Mouse (Mus musculus): ENCODE measurements at regions not wholly inside any gene's neighbourhood (a gene's known extent, or its start where the extent isn't known, plus 50 kb on each side); places are given as distances from the start of the nearest gene placed in this dataset.
A peak's percentile ranks its signal among the peaks of the same experiment; 100 is the strongest.

DNA sequence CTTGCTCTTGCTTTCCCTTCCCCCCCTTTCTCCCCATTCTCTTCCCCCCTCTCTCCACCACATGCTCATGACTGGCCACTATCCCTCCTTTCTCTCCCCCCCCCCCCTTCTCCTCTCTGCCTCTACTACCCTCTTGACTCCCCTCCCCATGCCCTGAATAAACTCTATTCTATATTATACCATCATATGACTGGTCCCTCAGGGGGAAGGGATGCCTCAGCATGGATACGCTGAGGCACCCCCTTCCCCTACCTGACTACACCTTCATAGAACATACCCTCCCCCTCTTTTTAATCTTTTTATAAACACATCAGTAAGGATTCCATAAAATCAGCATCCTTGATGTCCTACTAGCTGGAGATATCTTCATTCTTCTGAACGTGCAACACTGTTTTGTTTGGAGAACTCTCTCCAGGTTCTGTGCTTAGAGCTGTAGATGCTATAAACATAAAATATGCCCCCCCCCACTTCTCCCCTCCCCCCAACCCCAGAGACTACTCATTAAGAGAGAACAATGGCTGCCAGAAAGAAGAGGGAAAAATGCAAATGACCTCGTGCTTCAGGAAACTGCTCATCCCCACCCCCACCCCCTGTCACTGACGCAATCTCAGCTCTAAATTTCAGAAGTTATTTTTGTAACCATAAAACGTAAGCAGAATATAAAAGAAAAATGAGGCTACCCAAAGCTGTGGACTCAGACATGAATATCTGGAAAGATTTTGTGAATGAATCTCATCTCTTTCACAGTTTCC is 102.3 kb downstream of the Pja2 start:
- no peak overlapping the region for H3ac ChIP-seq (ENCODE audit: control insufficient read depth, insufficient read length)
- TF ChIP-seq MYOG (IDR thresholded peaks at IDR 0.05; ENCODE audit: control insufficient read depth in 1 of 3, insufficient read depth in 1 of 3, insufficient read length in 2 of 3, low read depth in 2 of 3) (no peak), SRF (IDR thresholded peaks at IDR 0.05; ENCODE audit: control insufficient read depth, insufficient read length, low read depth) (no peak), MYOD1 (IDR thresholded peaks at IDR 0.05; ENCODE audit: control insufficient read depth in 1 of 3, insufficient read length in 2 of 3, low read depth in 2 of 3) (no peak), CEBPB (IDR thresholded peaks at IDR 0.05; ENCODE audit: insufficient read depth, poor library complexity, severe bottlenecking) (peak; percentile 39; the same call in 1 of the 2 replicates), POLR2AphosphoS2 (IDR thresholded peaks at IDR 0.05; ENCODE audit: insufficient read length, low read depth) (no peak)
- H3K36me3 ChIP-seq (ENCODE audit: control insufficient read depth, insufficient read depth), result no peaks in the 10 kb centered on the region
- H3K79me2 ChIP-seq (ENCODE audit: control insufficient read depth, insufficient read depth), result no peaks in the 10 kb centered on the region
- H3K4me2 ChIP-seq (ENCODE audit: low read depth), result peak overlapping the region; percentile 6
- no peaks in the 10 kb centered on the region for H3K27me3 ChIP-seq (ENCODE audit: control insufficient read depth, insufficient read depth, insufficient read length)
- no peak overlapping the region for H3K4me3 ChIP-seq

DNA sequence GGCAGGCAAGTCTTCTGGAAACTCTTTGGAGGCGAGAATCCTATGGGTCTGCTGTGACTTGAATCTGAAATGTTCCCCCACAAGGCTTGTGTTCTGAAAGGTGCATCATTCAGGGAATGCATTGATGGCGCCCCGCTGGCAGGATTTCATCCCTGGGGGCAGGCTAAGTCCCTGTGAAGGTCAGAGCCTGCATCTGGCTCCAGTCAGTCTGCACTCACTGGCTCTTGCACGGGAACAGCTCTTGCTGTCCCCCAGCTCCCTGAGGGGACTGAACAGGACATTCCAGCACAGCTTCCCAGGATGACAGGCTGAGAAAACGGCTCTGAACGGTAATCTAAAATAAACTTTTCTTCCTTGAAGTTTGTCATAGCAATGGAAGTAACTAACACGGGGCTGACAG is 117.1 kb downstream of the Pja2 start:
- Histone ChIP-seq H3K4me2 (ENCODE audit: low read depth) (no peak overlapping the region), H3K79me2 (ENCODE audit: control insufficient read depth, insufficient read depth) (no peaks in the 10 kb centered on the region), H3K27me3 (ENCODE audit: control insufficient read depth, insufficient read depth, insufficient read length) (no peaks in the 10 kb centered on the region), H3ac (ENCODE audit: control insufficient read depth, insufficient read length) (no peak overlapping the region), H3K36me3 (ENCODE audit: control insufficient read depth, insufficient read depth) (no peaks in the 10 kb centered on the region), H3K4me3 (no peak overlapping the region)
- TF ChIP-seq E2F4 (IDR thresholded peaks at IDR 0.05; ENCODE audit: insufficient read depth) (no peak), POLR2A (IDR thresholded peaks at IDR 0.05; ENCODE audit: insufficient read length, low read depth) (no peak), MYOD1 (IDR thresholded peaks at IDR 0.05; ENCODE audit: control insufficient read depth in 1 of 3, insufficient read length in 2 of 3, low read depth in 2 of 3) (no peak), REST (IDR thresholded peaks at IDR 0.05; ENCODE audit: insufficient read depth, insufficient read length) (no peak), MYOG (IDR thresholded peaks at IDR 0.05; ENCODE audit: control insufficient read depth in 1 of 3, insufficient read depth in 1 of 3, insufficient read length in 2 of 3, low read depth in 2 of 3) (no peak), TCF3 (IDR thresholded peaks at IDR 0.05; ENCODE audit: insufficient read length, low read depth) (no peak), POLR2AphosphoS2 (IDR thresholded peaks at IDR 0.05; ENCODE audit: insufficient read length, low read depth) (no peak), USF1 (IDR thresholded peaks at IDR 0.05; ENCODE audit: low read depth) (no peak), CEBPB (IDR thresholded peaks at IDR 0.05; ENCODE audit: insufficient read depth, poor library complexity, severe bottlenecking) (no peak), TCF12 (IDR thresholded peaks at IDR 0.05; ENCODE audit: insufficient read depth, poor library complexity, severe bottlenecking) (no peak), SRF (IDR thresholded peaks at IDR 0.05; ENCODE audit: control insufficient read depth, insufficient read length, low read depth) (no peak), MAX (IDR thresholded peaks at IDR 0.05; ENCODE audit: low read depth) (no peak)

DNA sequence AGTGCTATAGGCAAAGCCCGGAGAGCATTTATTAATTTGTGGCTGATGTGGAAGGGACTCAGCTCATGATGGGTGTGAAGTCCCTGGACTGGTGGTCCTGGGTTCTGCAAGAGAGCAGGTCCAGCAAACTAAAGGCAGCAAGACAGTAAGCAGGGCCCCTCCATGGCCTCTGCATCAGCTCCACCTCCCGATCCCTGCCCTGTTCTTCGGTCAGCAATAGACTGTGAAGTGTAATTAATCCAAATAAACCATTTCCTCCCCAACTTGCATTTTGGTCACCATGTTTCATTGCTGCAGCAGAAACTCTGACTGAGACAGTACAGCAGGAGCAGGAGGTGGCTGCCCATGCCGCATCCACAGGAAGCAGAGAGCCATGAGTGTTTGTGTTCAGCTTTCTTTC is 118.5 kb downstream of the Pja2 start:
- Histone ChIP-seq H3ac (ENCODE audit: control insufficient read depth, insufficient read length) (no peak overlapping the region), H3K4me2 (ENCODE audit: low read depth) (no peak overlapping the region), H3K36me3 (ENCODE audit: control insufficient read depth, insufficient read depth) (no peaks in the 10 kb centered on the region), H3K79me2 (ENCODE audit: control insufficient read depth, insufficient read depth) (no peaks in the 10 kb centered on the region), H3K4me3 (no peak overlapping the region), H3K27me3 (ENCODE audit: control insufficient read depth, insufficient read depth, insufficient read length) (no peaks in the 10 kb centered on the region)
- TF ChIP-seq E2F4 (IDR thresholded peaks at IDR 0.05; ENCODE audit: insufficient read depth), result no peak
- TF ChIP-seq MYOG (IDR thresholded peaks at IDR 0.05; ENCODE audit: control insufficient read depth in 1 of 3, insufficient read depth in 1 of 3, insufficient read length in 2 of 3, low read depth in 2 of 3), result no peak
- TF ChIP-seq MYOD1 (IDR thresholded peaks at IDR 0.05; ENCODE audit: control insufficient read depth in 1 of 3, insufficient read length in 2 of 3, low read depth in 2 of 3), result no peak
- TF ChIP-seq POLR2AphosphoS2 (IDR thresholded peaks at IDR 0.05; ENCODE audit: insufficient read length, low read depth), result no peak
- TF ChIP-seq USF1 (IDR thresholded peaks at IDR 0.05; ENCODE audit: low read depth), result no peak

DNA sequence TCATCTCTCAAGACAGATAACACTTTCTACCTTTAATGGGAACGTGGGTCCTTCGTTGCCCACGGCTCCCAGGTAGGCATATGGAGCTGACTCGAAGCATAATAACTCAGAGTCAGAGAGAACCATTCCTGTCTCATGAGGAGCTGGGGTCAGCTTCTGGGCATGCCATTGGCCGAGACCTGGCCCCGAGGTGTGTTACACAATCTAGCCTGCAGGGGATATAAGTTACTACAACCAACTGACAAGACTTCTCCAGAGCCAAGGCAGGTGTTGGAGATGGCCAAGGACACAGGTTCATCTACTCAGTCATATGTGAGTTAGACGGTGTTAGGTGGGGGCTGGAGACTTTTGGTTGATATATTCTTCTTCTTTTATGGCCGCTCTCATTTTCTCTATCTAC is 120.4 kb downstream of the Pja2 start:
- H3K27me3 ChIP-seq (ENCODE audit: control insufficient read depth, insufficient read depth, insufficient read length), result no peaks in the 10 kb centered on the region
- no peak overlapping the region for H3ac ChIP-seq (ENCODE audit: control insufficient read depth, insufficient read length)
- H3K4me2 ChIP-seq (ENCODE audit: low read depth), result no peak overlapping the region
- no peak overlapping the region for H3K4me3 ChIP-seq
- TF ChIP-seq MYOD1 (IDR thresholded peaks at IDR 0.05; ENCODE audit: control insufficient read depth in 1 of 3, insufficient read length in 2 of 3, low read depth in 2 of 3) (no peak), USF1 (IDR thresholded peaks at IDR 0.05; ENCODE audit: low read depth) (no peak), E2F4 (IDR thresholded peaks at IDR 0.05; ENCODE audit: insufficient read depth) (no peak), MYOG (IDR thresholded peaks at IDR 0.05; ENCODE audit: control insufficient read depth in 1 of 3, insufficient read depth in 1 of 3, insufficient read length in 2 of 3, low read depth in 2 of 3) (no peak), MAX (IDR thresholded peaks at IDR 0.05; ENCODE audit: low read depth) (no peak), SRF (IDR thresholded peaks at IDR 0.05; ENCODE audit: control insufficient read depth, insufficient read length, low read depth) (no peak), CEBPB (IDR thresholded peaks at IDR 0.05; ENCODE audit: insufficient read depth, poor library complexity, severe bottlenecking) (no peak), POLR2AphosphoS2 (IDR thresholded peaks at IDR 0.05; ENCODE audit: insufficient read length, low read depth) (no peak), TCF3 (IDR thresholded peaks at IDR 0.05; ENCODE audit: insufficient read length, low read depth) (no peak), POLR2A (IDR thresholded peaks at IDR 0.05; ENCODE audit: insufficient read length, low read depth) (no peak), TCF12 (IDR thresholded peaks at IDR 0.05; ENCODE audit: insufficient read depth, poor library complexity, severe bottlenecking) (no peak), REST (IDR thresholded peaks at IDR 0.05; ENCODE audit: insufficient read depth, insufficient read length) (no peak)
- H3K36me3 ChIP-seq (ENCODE audit: control insufficient read depth, insufficient read depth), result no peaks in the 10 kb centered on the region
- H3K79me2 ChIP-seq (ENCODE audit: control insufficient read depth, insufficient read depth), result no peaks in the 10 kb centered on the region

DNA sequence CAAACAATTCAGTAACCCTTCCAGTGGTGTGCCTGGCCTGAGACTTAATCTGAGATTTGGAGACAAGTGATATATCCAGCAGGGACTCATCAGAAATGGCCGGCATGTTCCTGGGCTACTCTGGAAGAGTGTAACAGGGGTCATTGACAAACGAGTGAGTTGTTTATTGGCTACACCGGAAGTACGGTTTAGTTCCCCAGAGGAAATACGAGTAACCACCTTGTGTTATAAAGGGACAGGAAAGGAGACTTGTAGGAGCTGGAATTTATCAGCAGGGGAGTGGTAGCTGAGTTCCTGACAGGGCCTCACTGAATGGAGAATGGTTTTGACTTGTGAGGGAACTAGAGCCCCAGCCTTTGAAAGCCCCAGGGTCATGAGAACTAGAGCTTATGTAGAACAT is 121.3 kb downstream of the Pja2 start:
- Histone ChIP-seq H3K4me3 (no peak overlapping the region), H3K27me3 (ENCODE audit: control insufficient read depth, insufficient read depth, insufficient read length) (no peaks in the 10 kb centered on the region), H3K79me2 (ENCODE audit: control insufficient read depth, insufficient read depth) (no peaks in the 10 kb centered on the region), H3K36me3 (ENCODE audit: control insufficient read depth, insufficient read depth) (no peaks in the 10 kb centered on the region), H3ac (ENCODE audit: control insufficient read depth, insufficient read length) (no peak overlapping the region), H3K4me2 (ENCODE audit: low read depth) (no peak overlapping the region)
- TF ChIP-seq CEBPB (IDR thresholded peaks at IDR 0.05; ENCODE audit: insufficient read depth, poor library complexity, severe bottlenecking), result no peak
- no peak for TF ChIP-seq USF1 (IDR thresholded peaks at IDR 0.05; ENCODE audit: low read depth)
- TF ChIP-seq MYOD1 (IDR thresholded peaks at IDR 0.05; ENCODE audit: control insufficient read depth in 1 of 3, insufficient read length in 2 of 3, low read depth in 2 of 3), result no peak
- no peak for TF ChIP-seq MYOG (IDR thresholded peaks at IDR 0.05; ENCODE audit: control insufficient read depth in 1 of 3, insufficient read depth in 1 of 3, insufficient read length in 2 of 3, low read depth in 2 of 3)
- no peak for TF ChIP-seq TCF3 (IDR thresholded peaks at IDR 0.05; ENCODE audit: insufficient read length, low read depth)
